Mouse (Mus musculus) c-Kit-positive CD71-positive TER-119-negative erythroid progenitor cells, embryonic 14.5 days (primary cell): ENCODE measurements around the gene 2410141K09Rik.
"Not testable (repeated sequence)": the region's sequence is repeated elsewhere in the genome, so short reads cannot be mapped to it uniquely, and the experiment has no call there.

Experiments used
- DNase-seq: peaks from one replicate; pipeline ENCODE4 v3.0.0-alpha.2; 2013; ENCODE audit warnings: low read depth

The 2410141K09Rik gene

DNA sequence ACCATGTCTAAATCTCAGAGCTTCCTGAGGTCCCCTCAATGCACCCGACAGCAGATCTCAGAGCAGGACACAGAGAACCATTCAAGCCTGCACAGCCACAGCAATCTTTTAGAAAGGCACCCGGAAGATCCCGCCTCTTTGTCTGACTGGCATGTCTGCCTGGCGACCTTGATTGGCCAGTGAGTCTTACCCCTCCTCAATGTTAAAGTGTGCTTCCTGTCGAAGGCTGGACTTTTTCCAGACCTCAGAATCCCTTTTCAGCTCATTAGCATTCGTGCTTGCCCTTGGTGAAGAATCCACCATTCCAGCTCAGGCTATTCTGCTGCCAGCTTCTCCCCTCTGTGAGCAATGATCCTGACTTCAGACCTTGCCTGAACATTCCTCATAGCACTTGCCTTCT is at the start of gene 2410141K09Rik:
Gene 2410141K09Rik, minus strand, starts transcription at position 101 of the 400 bp plus-strand sequence.
- DNase-seq, result not testable (repeated sequence)

DNA sequence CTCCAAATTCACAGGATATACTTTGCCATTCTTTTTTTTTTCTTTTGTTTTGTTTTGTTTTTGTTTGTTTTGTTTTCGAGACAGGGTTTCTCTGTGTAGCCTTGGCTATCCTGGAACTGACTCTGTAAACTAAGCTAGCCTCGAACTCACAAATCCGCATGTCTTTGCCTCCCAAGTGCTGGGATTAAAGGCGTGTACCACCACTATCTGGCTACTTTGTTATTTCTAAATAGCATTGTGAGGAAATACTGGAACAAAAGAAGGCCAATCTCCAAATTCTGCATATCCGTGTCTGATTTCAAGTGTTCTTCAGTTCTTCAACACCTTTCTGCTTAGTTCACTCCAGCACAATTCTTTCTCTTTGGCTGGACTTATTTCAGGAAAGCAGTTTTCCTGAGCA is 14.1 kb downstream of the 2410141K09Rik start:
- not testable (repeated sequence) for DNase-seq

GRCm38 (mm10) chr13:66414962-66415361 is 26.0 kb downstream of the 2410141K09Rik start:
- DNase-seq, result not testable (repeated sequence)
